Mouse (Mus musculus) heart, adult 11 months (tissue): ENCODE data around the gene Pigk.
A peak's percentile ranks its signal among the peaks of the same experiment; 100 is the strongest.

Experiments used
- DNase-seq: peaks from one replicate; pipeline ENCODE4 v3.0.0; 2022

Gene Pigk

GRCm38 (mm10) chr3:152907087-152907486 is 193.2 kb downstream of the Pigk start:
- peak; percentile 9 for DNase-seq

- DNase-seq: peak; percentile 37
These were observed 193.8 kb downstream of the Pigk start for GRCm38 (mm10) chr3:152907683-152908082.

GRCm38 (mm10) chr3:152911578-152911977 is 197.7 kb downstream of the Pigk start:
- peak; percentile 61 for DNase-seq

GRCm38 (mm10) chr3:152912216-152913101 is 198.6 kb downstream of the Pigk start:
- DNase-seq: peak; percentile 96

- DNase-seq: peak; percentile 91
These were observed 199.2 kb downstream of the Pigk start for GRCm38 (mm10) chr3:152913150-152913549.

GRCm38 (mm10) chr3:152913625-152914024 is 199.7 kb downstream of the Pigk start:
- no peak for DNase-seq

- DNase-seq: peak; percentile 85
These were observed 200.5 kb downstream of the Pigk start for GRCm38 (mm10) chr3:152914376-152914775.

- DNase-seq: no peak
These were observed 203.7 kb downstream of the Pigk start for GRCm38 (mm10) chr3:152917579-152917978.

- no peak for DNase-seq
These were observed 205.2 kb downstream of the Pigk start for GRCm38 (mm10) chr3:152919101-152919500.

GRCm38 (mm10) chr3:152920365-152920764 is 206.5 kb downstream of the Pigk start:
- no peak for DNase-seq

GRCm38 (mm10) chr3:152923530-152923929 is 209.6 kb downstream of the Pigk start:
- no peak for DNase-seq

- no peak for DNase-seq
These were observed 211.5 kb downstream of the Pigk start for GRCm38 (mm10) chr3:152925364-152925763.

- DNase-seq: no peak
These were observed 212.3 kb downstream of the Pigk start for GRCm38 (mm10) chr3:152926166-152926565.

- DNase-seq: no peak
These were observed 214.5 kb downstream of the Pigk start for GRCm38 (mm10) chr3:152928287-152928975.

- DNase-seq: no peak
These were observed 215.4 kb downstream of the Pigk start for GRCm38 (mm10) chr3:152929256-152929787.

GRCm38 (mm10) chr3:152929788-152930281 is 215.9 kb downstream of the Pigk start:
- peak; percentile 91 for DNase-seq

- no peak for DNase-seq
These were observed 217.5 kb downstream of the Pigk start for GRCm38 (mm10) chr3:152931354-152931753.

- no peak for DNase-seq
These were observed 218.2 kb downstream of the Pigk start for GRCm38 (mm10) chr3:152932096-152932495.

- peak; percentile 90 for DNase-seq
These were observed 218.6 kb downstream of the Pigk start for GRCm38 (mm10) chr3:152932544-152932943.

- DNase-seq: no peak
These were observed 219.8 kb downstream of the Pigk start for GRCm38 (mm10) chr3:152933737-152934136.

- DNase-seq: no peak
These were observed 222.4 kb downstream of the Pigk start for GRCm38 (mm10) chr3:152936313-152936712.

- DNase-seq: no peak
These were observed 227.8 kb downstream of the Pigk start for GRCm38 (mm10) chr3:152941671-152942070.

- peak; percentile 89 for DNase-seq
These were observed 229.1 kb downstream of the Pigk start for GRCm38 (mm10) chr3:152942985-152943384.

- DNase-seq: no peak
These were observed 230.9 kb downstream of the Pigk start for GRCm38 (mm10) chr3:152944766-152945165.
